Mouse (Mus musculus): ENCODE results near the gene Slc22a7. TPM values are rescaled to one million over a fixed set of nuclear protein-coding genes. Genes with fewer than 3 reads are reported as not detected.

The Slc22a7 gene
- not detected in 2 replicates for polyA plus RNA-seq (2015; fragmentation: Nextera tagmentation; extraction: Ambion mirVana)

DNA sequence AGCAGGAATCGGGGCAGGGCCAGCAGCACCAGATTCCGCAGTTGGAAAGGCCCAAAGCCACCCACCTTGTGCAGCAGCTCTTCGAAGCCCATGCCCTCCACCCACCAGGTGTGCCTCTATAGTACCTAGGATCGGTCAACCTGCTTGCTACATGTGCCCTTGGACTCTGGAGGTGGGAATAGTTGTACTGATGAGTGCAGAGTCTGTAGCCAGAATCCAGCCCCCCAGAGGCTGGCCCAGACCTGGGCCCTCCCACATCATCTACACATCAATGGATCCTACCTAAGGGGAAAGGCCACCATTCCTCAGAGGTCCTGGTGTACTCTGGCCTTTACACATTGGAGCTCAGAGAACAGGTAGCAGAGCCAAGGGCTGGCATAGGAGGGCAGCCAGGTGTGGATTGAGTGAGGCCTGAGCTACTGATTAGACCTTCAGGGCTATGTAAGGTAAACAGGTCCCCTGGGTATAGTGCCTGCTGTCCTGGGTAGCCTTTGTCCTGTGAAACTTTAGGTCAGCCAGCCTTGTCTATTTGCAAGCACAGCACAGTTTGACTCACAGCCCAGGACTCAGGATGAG, at the start of gene Slc22a7:
Gene Slc22a7, minus strand, starts transcription at position 160 of the 576 bp plus-strand sequence.
- H3K4me1 ChIP-seq (replicated peaks; ENCODE audit: control insufficient read depth, insufficient read depth, low read length): no peaks in the 10 kb centered on the region
- H3K27me3 ChIP-seq (replicated peaks; ENCODE audit: control insufficient read depth, insufficient read depth, low read length): peaks cover 8% of the 10 kb centered on the region; the same call in 1 of the 2 replicates
- no peak for ATAC-seq
- no peak within 1 kb of the TSS for H3K9ac ChIP-seq (ENCODE audit: low read depth, low read length)
- 81% methylated on average over 4 of the region's 4 CpGs for WGBS
- H3K27ac ChIP-seq (ENCODE audit: low read depth, low read length): no peak within 1 kb of the TSS
- H3K4me2 ChIP-seq (replicated peaks; ENCODE audit: low read depth): no peak within 1 kb of the TSS
- no peak within 1 kb of the TSS for H3K4me3 ChIP-seq (ENCODE audit: low read depth, low read length)
- TF ChIP-seq CTCF (IDR thresholded peaks at IDR 0.05; ENCODE audit: low read depth): no peak
- H3K36me3 ChIP-seq (ENCODE audit: control insufficient read depth, insufficient read depth): no peaks in the 10 kb centered on the region
- no peaks in the 10 kb centered on the region for H3K9me3 ChIP-seq (ENCODE audit: control insufficient read depth)

DNA sequence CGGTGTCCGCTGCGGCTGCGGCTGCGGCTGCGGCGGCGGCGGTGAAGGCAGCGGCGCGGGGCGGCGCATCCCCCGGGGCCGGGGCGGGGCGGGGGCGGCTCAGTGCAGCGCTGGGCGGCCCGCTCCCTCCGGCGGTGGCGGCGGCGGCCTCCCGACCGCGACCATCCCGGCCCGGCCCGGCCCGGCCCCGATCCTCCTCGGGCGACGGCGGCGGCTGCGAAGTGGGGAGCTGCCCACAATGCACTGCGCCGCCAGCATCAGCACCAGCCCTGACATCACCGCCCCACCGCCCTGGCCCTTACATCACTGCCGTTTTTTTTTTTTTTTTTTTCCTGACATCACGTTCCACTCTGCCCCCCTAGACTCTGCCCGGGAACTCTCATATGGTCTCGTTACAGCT, 49.2 kb upstream of the Slc22a7 start, which contains the start of gene Ttbk1:
Gene Ttbk1, minus strand, starts transcription at position 245 of the 400 bp plus-strand sequence.
- no peak for TF ChIP-seq CTCF (IDR thresholded peaks at IDR 0.05; ENCODE audit: low read depth)
- Histone ChIP-seq H3K4me1 (replicated peaks; ENCODE audit: control insufficient read depth, insufficient read depth, low read length) (no peaks in the 10 kb centered on the region), H3K9me3 (ENCODE audit: control insufficient read depth) (no peaks in the 10 kb centered on the region), H3K27me3 (replicated peaks; ENCODE audit: control insufficient read depth, insufficient read depth, low read length) (peaks cover 63% of the 10 kb centered on the region), H3K4me2 (replicated peaks; ENCODE audit: low read depth) (peak within 1 kb of the TSS; percentile 52), H3K9ac (ENCODE audit: low read depth, low read length) (no peak within 1 kb of the TSS), H3K36me3 (ENCODE audit: control insufficient read depth, insufficient read depth) (no peaks in the 10 kb centered on the region), H3K4me3 (ENCODE audit: low read depth, low read length) (peak within 1 kb of the TSS; percentile 29), H3K27ac (ENCODE audit: low read depth, low read length) (no peak within 1 kb of the TSS)
- 2% methylated on average over 43 of the region's 49 CpGs for WGBS
- ATAC-seq: no peak

DNA sequence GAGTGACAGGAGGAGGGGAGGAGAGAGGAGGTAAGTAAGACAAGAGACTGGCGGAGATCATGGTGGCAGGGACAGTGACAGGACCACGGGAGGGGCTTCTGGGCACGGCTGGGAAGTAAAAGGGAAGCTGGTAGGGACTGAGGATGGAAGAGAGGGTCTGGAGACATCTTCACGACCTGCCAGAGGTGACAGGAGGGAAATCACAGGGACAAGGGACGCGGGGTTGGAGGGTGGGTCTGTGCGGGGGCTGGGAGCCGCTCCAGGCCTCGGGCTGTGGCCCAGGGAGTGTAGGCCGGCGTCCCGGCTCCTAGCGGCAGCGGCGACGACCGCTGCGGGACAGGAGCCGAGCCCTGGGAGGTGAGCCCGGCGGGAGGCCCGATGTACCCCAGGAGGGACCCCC, 48.7 kb upstream of the Slc22a7 start:
- no peak for TF ChIP-seq CTCF (IDR thresholded peaks at IDR 0.05; ENCODE audit: low read depth)
- H3K27me3 ChIP-seq (replicated peaks; ENCODE audit: control insufficient read depth, insufficient read depth, low read length): peaks cover 63% of the 10 kb centered on the region
- WGBS: 7% methylated on average over 16 of the region's 22 CpGs
- H3K4me3 ChIP-seq (ENCODE audit: low read depth, low read length): peak overlapping the region; percentile 29
- no peaks in the 10 kb centered on the region for H3K4me1 ChIP-seq (replicated peaks; ENCODE audit: control insufficient read depth, insufficient read depth, low read length)
- no peak overlapping the region for H3K27ac ChIP-seq (ENCODE audit: low read depth, low read length)
- no peak overlapping the region for H3K9ac ChIP-seq (ENCODE audit: low read depth, low read length)
- no peaks in the 10 kb centered on the region for H3K9me3 ChIP-seq (ENCODE audit: control insufficient read depth)
- H3K4me2 ChIP-seq (replicated peaks; ENCODE audit: low read depth): peak overlapping the region; percentile 52
- no peak for ATAC-seq
- H3K36me3 ChIP-seq (ENCODE audit: control insufficient read depth, insufficient read depth): no peaks in the 10 kb centered on the region

DNA sequence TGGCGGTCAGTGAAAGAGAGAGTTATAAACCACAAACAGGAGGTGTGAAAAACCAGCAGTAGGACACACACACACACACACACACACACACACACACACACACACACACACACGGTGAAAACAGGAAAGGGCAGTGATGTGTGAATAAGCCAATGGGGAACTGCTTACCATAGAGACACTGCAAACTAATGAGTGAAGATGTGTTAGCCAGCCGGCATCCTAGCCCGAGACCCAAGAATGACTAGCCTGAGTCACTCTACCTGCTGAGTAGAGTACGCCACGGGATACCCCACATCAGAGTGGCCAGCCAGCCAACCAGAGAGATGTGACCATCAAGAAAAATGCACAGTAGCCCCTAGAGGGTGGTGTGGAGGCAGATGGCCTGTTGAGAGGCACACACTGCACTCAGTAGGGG, 46.2 kb upstream of the Slc22a7 start:
- Histone ChIP-seq H3K4me3 (ENCODE audit: low read depth, low read length) (peak overlapping the region; percentile 32; the same call in 1 of the 2 replicates), H3K27ac (ENCODE audit: low read depth, low read length) (no peak overlapping the region), H3K36me3 (ENCODE audit: control insufficient read depth, insufficient read depth) (no peaks in the 10 kb centered on the region), H3K27me3 (replicated peaks; ENCODE audit: control insufficient read depth, insufficient read depth, low read length) (peaks cover 67% of the 10 kb centered on the region), H3K4me1 (replicated peaks; ENCODE audit: control insufficient read depth, insufficient read depth, low read length) (no peaks in the 10 kb centered on the region), H3K4me2 (replicated peaks; ENCODE audit: low read depth) (peak overlapping the region; percentile 57), H3K9me3 (ENCODE audit: control insufficient read depth) (no peaks in the 10 kb centered on the region), H3K9ac (ENCODE audit: low read depth, low read length) (no peak overlapping the region)
- TF ChIP-seq CTCF (IDR thresholded peaks at IDR 0.05; ENCODE audit: low read depth): peak; percentile 49
- ATAC-seq: no peak
- 22% methylated on average over 6 of the region's 6 CpGs for WGBS

DNA sequence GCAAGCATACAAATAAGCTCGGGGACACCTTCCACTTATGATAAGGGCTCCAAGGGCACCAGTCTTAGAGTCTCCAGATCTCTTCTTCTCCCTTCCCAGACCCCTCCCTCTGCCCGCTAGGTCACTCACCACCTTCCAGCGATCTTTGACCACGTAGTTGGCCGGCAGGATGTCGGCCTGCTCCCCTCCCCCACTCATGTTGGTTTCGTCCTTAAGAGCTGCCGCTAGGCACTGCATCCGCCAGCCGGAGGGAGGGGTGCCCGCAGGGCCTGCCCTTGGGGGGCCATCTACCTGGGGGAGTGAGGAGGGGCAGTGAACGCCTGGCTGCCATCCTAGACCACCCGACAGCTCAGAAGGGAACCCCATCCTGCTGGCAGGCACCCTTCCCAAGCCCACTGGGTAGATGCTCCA, 45.8 kb upstream of the Slc22a7 start:
- TF ChIP-seq CTCF (IDR thresholded peaks at IDR 0.05; ENCODE audit: low read depth): no peak
- peaks cover 67% of the 10 kb centered on the region for H3K27me3 ChIP-seq (replicated peaks; ENCODE audit: control insufficient read depth, insufficient read depth, low read length)
- ATAC-seq: peak; percentile 31
- no peaks in the 10 kb centered on the region for H3K9me3 ChIP-seq (ENCODE audit: control insufficient read depth)
- 3% methylated on average over 13 of the region's 13 CpGs for WGBS
- no peaks in the 10 kb centered on the region for H3K4me1 ChIP-seq (replicated peaks; ENCODE audit: control insufficient read depth, insufficient read depth, low read length)
- H3K4me2 ChIP-seq (replicated peaks; ENCODE audit: low read depth): peak overlapping the region; percentile 57
- H3K27ac ChIP-seq (ENCODE audit: low read depth, low read length): no peak overlapping the region
- H3K4me3 ChIP-seq (ENCODE audit: low read depth, low read length): peak overlapping the region; percentile 32
- H3K36me3 ChIP-seq (ENCODE audit: control insufficient read depth, insufficient read depth): no peaks in the 10 kb centered on the region
- H3K9ac ChIP-seq (ENCODE audit: low read depth, low read length): no peak overlapping the region

DNA sequence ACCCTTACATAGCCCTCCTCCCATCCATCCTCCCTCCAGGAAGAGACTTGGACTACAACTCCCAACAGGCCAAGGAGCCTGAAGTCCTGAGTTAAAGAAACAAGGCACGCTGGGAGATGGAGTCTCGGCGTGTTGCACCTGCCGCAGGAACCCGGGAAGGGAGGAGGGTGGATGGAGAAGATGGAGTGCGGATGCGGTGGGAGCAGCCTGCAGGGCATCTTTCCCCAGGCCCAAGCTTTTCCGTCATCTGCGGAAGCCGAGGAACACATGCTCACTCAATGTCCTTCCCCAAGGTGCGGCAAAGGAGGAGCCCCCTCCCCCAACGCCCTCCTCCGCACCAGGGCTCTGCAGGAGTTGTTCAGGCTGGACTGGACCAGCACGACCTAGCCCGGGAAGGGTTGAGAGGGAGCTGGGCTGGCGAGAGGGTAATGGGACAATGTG, 45.3 kb upstream of the Slc22a7 start:
- Histone ChIP-seq H3K27me3 (replicated peaks; ENCODE audit: control insufficient read depth, insufficient read depth, low read length) (peaks cover 64% of the 10 kb centered on the region), H3K4me1 (replicated peaks; ENCODE audit: control insufficient read depth, insufficient read depth, low read length) (no peaks in the 10 kb centered on the region), H3K36me3 (ENCODE audit: control insufficient read depth, insufficient read depth) (no peaks in the 10 kb centered on the region), H3K27ac (ENCODE audit: low read depth, low read length) (no peak overlapping the region), H3K4me2 (replicated peaks; ENCODE audit: low read depth) (peak overlapping the region; percentile 57), H3K9me3 (ENCODE audit: control insufficient read depth) (no peaks in the 10 kb centered on the region), H3K9ac (ENCODE audit: low read depth, low read length) (no peak overlapping the region), H3K4me3 (ENCODE audit: low read depth, low read length) (peak overlapping the region; percentile 32)
- no peak for TF ChIP-seq CTCF (IDR thresholded peaks at IDR 0.05; ENCODE audit: low read depth)
- 1% methylated on average over 14 of the region's 16 CpGs for WGBS
- peak; percentile 59 for ATAC-seq
